Mouse (Mus musculus) stomach, embryonic 14.5 days (tissue): ENCODE results near the gene Nek2. TPM values are rescaled to one million over a fixed set of nuclear protein-coding genes. Genes with fewer than 3 reads are reported as not detected.

Source experiments
- ATAC-seq: fragments of 200-750 bp; cut with Nextera tagmentation; 2 replicates; pipeline ENCODE4 v1.8.0; 2017; ENCODE audit warnings: low read depth, moderate TSS enrichment; ENCODE audit not compliant: insufficient number of reproducible peaks, insufficient read depth, low FRiP score
- H3K27ac ChIP-seq: fragments of 300-500 bp; sonication (generic); 2 replicates; pipeline ENCODE4 v1.5.1; 2014; ENCODE audit warnings: mild to moderate bottlenecking, low read length, moderate library complexity, mixed read lengths
- H3K27me3 ChIP-seq: fragments of 300-500 bp; sonication (generic); 2 replicates; pipeline ENCODE4 v1.6.1; 2014; ENCODE audit warnings: low read length, control low read depth, mixed read lengths; ENCODE audit not compliant: control insufficient read depth, insufficient read depth
- H3K36me3 ChIP-seq: fragments of 300-500 bp; sonication (generic); 2 replicates; pipeline ENCODE4 v1.6.1; 2014; ENCODE audit warnings: mild to moderate bottlenecking, control low read depth, low read length, moderate library complexity, mixed read lengths; ENCODE audit not compliant: control insufficient read depth, insufficient read depth
- H3K4me1 ChIP-seq: fragments of 300-500 bp; sonication (generic); 2 replicates; pipeline ENCODE4 v1.6.1; 2014; ENCODE audit warnings: low read length, control low read depth, mixed read lengths; ENCODE audit not compliant: control insufficient read depth, insufficient read depth
- H3K4me2 ChIP-seq: fragments of 300-500 bp; sonication (generic); replicated peaks from 2 replicates; pipeline ENCODE4 v1.6.1; 2014; ENCODE audit warnings: low read depth, low read length, control low read depth
- H3K4me3 ChIP-seq: fragments of 300-500 bp; sonication (generic); 2 replicates; pipeline ENCODE4 v1.5.1; 2014; ENCODE audit warnings: low read depth, low read length, control low read depth
- H3K9ac ChIP-seq: fragments of 300-500 bp; sonication (generic); replicated peaks from 2 replicates; pipeline ENCODE4 v1.6.1; 2014; ENCODE audit warnings: low read depth, mild to moderate bottlenecking, control low read depth, low read length, moderate library complexity, mixed read lengths
- H3K9me3 ChIP-seq: fragments of 300-500 bp; sonication (generic); 2 replicates; pipeline ENCODE4 v1.6.1; 2016; ENCODE audit warnings: low read depth, low read length, control low read depth; ENCODE audit not compliant: control insufficient read depth
- WGBS: fragments of 180-500 bp; shearing (Covaris S2); extraction: QIAGEN DNeasy Blood & Tissue Kit; methylation state at CpG from one replicate; pipeline ENCODE4 v1.1.7; 2014; 5-methylcytosine and 5-hydroxymethylcytosine counted together
- polyA plus RNA-seq: library from polyadenylated mRNA; unstranded; fragments of >200 nt; fragmentation: Nextera tagmentation; extraction: Ambion mirVana; gene quantifications from 2 replicates; pipeline ENCODE4 v1.2.1, GENCODE M21; 2014

The Nek2 gene
- polyA plus RNA-seq, 1 experiment from 2014 or later: 31.0 TPM

DNA sequence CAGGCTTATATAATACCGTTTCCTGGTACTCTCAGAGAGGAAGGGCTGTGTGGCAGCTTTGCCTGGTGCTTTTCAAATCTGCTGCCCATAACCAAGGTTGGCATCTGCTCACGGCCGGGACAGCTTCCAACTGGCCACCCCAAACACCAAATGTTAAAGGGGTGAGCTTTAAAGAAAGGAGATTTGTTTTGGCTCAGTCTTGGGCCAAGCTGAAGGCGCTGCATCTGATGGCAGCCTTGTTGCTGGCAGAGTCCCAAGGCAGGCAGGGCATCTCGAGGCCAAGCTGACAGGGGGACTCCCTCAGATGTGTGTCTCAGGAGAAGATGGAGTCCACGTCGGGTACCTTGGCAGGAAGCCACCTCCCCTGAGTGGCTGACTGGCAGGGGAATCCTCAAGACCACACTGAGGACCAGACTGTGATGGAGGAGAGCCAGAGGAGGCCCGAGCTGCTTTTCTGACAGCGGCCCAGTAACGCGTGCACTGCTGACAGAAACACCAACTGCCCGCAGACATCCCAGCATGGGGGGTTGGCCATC is 12.5 kb upstream of the Nek2 start:
- Histone ChIP-seq H3K36me3 (no peaks in the 10 kb centered on the region), H3K27me3 (no peaks in the 10 kb centered on the region), H3K9me3 (no peaks in the 10 kb centered on the region), H3K4me2 (no peak overlapping the region), H3K9ac (no peak overlapping the region), H3K4me3 (no peak overlapping the region), H3K27ac (no peak overlapping the region), H3K4me1 (no peaks in the 10 kb centered on the region)
- ATAC-seq: peak; percentile 65; the same call in 1 of the 2 replicates
- 67% methylated on average over 12 of the region's 12 CpGs for WGBS

DNA sequence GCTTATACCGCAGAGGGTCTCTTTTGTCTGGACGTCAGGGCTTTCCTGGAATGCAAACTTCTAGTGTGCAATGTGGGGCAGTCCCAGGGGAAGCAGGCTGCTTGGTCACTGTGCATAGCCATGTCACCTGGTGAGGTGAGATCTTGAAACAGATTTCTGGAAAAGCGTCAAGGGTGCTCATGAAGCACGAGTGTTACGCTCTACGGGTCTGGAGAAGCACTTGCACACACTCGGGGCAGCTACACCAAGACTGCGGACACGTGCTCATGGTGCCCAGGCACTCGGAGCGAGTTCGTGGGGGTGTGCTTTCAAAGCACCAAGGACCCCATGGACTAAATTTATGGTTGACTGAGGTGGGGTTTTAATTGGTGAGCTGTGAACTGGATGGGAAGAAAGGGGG is 9.5 kb upstream of the Nek2 start:
- Histone ChIP-seq H3K27ac (no peak overlapping the region), H3K9ac (no peak overlapping the region), H3K36me3 (no peaks in the 10 kb centered on the region), H3K4me1 (no peaks in the 10 kb centered on the region), H3K9me3 (no peaks in the 10 kb centered on the region), H3K4me3 (no peak overlapping the region), H3K27me3 (no peaks in the 10 kb centered on the region), H3K4me2 (no peak overlapping the region)
- ATAC-seq: no peak
- WGBS: 87% methylated on average over 12 of the region's 12 CpGs

DNA sequence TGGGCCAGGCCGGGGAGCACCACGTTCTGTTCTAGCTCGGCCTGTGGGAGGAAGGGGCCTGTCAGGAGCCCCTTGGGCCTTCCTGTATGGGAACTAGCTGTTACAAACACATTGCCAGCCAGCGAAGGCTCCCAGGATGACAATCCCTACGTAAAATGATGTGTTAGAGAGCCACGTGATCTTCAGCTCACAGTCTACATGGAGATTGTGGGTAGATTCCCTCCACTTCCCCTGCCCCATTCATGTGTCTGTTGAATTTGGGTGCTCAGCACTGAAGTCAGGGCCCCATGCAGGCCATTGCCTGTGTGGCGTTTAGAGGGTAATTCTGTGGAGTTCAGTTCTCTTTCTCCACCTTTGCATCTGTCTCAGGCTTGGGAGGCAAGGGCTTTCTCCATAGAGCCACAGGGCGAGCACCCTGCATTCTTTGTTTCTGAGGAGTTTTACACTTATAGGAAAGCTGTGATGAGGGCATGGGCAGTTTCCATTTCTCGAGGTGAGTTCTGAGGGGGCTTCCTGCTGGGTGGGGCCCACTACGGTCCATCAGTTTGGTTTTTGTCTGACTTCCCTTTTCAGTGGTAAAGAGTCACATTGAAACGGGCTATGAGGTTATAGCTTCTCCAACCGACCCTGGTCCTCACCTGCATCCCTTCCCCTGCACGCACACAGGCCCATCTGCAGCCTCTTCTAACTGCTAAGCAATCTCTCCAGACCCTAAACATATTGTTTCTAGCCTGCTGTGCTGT is 8.1 kb upstream of the Nek2 start:
- ATAC-seq: no peak
- H3K27me3 ChIP-seq: no peaks in the 10 kb centered on the region
- H3K9me3 ChIP-seq: no peaks in the 10 kb centered on the region
- no peaks in the 10 kb centered on the region for H3K36me3 ChIP-seq
- no peak overlapping the region for H3K4me3 ChIP-seq
- H3K4me2 ChIP-seq: no peak overlapping the region
- no peaks in the 10 kb centered on the region for H3K4me1 ChIP-seq
- WGBS: 85% methylated on average over 13 of the region's 13 CpGs
- no peak overlapping the region for H3K9ac ChIP-seq
- H3K27ac ChIP-seq: no peak overlapping the region

DNA sequence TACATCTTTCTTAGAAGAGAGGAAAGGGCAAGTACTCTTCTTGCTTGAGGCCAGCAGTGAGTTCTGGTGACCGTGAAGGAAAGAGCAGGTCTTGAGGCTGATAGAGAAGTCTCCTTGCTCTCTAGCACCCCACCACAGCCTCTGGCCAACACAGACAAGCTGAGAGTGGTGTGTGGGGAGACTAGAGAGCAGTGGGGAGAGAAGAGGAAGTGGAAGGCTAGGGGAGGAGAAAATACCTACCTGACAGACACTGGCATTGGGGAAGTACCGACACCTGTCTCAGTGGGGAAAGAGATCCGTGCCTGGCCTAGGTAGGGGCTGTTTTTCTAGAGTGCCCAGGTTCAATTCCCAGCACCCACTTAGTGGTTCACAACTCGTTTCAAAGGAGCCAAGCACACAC is 7.0 kb upstream of the Nek2 start:
- WGBS: 84% methylated on average over 4 of the region's 4 CpGs
- no peak overlapping the region for H3K27ac ChIP-seq
- H3K9me3 ChIP-seq: no peaks in the 10 kb centered on the region
- no peaks in the 10 kb centered on the region for H3K27me3 ChIP-seq
- H3K36me3 ChIP-seq: no peaks in the 10 kb centered on the region
- H3K9ac ChIP-seq: no peak overlapping the region
- no peak overlapping the region for H3K4me3 ChIP-seq
- ATAC-seq: no peak
- H3K4me1 ChIP-seq: no peaks in the 10 kb centered on the region
- H3K4me2 ChIP-seq: no peak overlapping the region

DNA sequence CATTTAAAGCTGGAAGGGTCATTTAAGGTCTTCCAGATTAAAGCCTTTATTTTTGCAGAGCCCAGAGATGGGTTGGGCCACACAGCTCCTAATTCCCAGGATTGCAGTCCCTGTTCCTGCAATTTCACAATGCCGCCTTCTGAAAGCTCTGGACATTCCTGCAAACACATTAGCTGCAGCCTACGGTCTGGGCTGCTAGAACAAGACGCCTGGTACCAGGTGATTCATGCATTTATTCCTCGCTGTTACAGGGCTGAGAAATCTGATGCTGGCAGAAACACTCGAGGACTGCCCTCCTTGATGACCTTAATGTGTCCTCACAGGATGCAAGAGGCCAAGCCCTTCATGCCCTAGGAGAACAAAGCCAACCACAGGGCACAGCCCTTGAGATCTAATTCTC is 6.3 kb upstream of the Nek2 start:
- Histone ChIP-seq H3K4me2 (no peak overlapping the region), H3K4me1 (no peaks in the 10 kb centered on the region), H3K9me3 (no peaks in the 10 kb centered on the region), H3K27me3 (no peaks in the 10 kb centered on the region), H3K36me3 (no peaks in the 10 kb centered on the region), H3K4me3 (no peak overlapping the region), H3K9ac (no peak overlapping the region), H3K27ac (no peak overlapping the region)
- ATAC-seq: no peak
- 36% methylated on average over 5 of the region's 5 CpGs for WGBS

DNA sequence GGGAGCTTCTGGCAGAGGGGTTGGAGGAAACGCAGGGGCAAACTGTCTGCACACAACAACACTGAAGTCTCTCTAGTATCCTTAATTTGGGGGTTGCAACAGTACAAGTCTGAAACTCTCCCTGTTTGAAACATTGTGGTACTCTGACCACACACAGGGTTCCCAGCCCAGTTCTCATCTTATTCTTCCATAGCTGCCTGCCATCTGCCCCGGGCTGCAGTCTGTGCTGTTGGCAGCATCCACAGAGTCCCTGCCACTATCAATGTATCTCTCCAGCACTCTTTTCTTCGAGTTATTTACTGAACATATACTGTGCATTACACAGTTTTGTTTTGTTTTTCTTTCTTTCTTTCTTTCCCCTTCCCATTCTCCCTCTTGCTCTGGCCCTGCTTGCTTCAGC is 4.6 kb upstream of the Nek2 start:
- H3K4me3 ChIP-seq: no peak overlapping the region
- H3K4me1 ChIP-seq: no peaks in the 10 kb centered on the region
- H3K9ac ChIP-seq: no peak overlapping the region
- ATAC-seq: no peak
- 77% methylated on average over 3 of the region's 3 CpGs for WGBS
- H3K27ac ChIP-seq: no peak overlapping the region
- no peaks in the 10 kb centered on the region for H3K27me3 ChIP-seq
- H3K9me3 ChIP-seq: no peaks in the 10 kb centered on the region
- H3K36me3 ChIP-seq: no peaks in the 10 kb centered on the region
- H3K4me2 ChIP-seq: no peak overlapping the region

DNA sequence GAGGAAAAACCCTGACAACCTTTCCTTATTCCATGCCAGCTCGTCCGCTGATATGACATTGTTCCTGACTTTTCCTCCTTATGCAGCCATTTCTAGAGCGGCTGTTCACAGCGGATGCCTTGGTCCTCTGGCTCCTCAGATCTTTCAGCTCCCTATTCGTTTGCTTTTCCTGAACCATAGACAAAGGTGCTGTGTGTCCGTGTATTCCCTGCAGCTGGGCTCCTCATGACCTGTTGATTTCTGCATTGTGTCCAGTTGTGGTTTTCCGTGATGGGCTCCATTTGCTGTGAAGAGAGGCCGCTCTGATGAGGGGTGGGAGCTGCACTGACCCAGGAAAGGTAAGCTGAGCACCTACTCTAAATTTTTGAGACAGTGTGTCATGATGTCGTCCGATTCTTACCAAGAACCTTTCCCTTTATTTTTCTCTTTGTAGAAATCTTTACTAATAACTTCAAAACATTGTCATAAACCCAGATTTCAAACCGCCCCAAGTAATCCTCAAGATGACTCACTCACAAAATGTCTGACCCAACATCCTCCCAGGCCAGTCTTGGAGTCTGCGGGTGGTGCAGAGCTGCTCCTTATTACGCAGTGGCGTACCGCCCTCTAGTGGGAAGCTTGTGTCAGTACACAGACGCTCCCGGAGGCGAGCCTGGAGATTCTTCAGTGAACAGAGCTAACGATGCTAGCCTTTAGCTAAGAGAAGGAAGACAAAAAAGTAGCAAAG is 3.7 kb upstream of the Nek2 start:
- H3K9ac ChIP-seq: no peak overlapping the region
- H3K27me3 ChIP-seq: no peaks in the 10 kb centered on the region
- H3K9me3 ChIP-seq: no peaks in the 10 kb centered on the region
- peak; percentile 70; the same call in 1 of the 2 replicates for ATAC-seq
- H3K27ac ChIP-seq: no peak overlapping the region
- no peak overlapping the region for H3K4me2 ChIP-seq
- 33% methylated on average over 19 of the region's 19 CpGs for WGBS
- H3K4me1 ChIP-seq: peaks cover 5% of the 10 kb centered on the region
- H3K4me3 ChIP-seq: no peak overlapping the region
- H3K36me3 ChIP-seq: no peaks in the 10 kb centered on the region

DNA sequence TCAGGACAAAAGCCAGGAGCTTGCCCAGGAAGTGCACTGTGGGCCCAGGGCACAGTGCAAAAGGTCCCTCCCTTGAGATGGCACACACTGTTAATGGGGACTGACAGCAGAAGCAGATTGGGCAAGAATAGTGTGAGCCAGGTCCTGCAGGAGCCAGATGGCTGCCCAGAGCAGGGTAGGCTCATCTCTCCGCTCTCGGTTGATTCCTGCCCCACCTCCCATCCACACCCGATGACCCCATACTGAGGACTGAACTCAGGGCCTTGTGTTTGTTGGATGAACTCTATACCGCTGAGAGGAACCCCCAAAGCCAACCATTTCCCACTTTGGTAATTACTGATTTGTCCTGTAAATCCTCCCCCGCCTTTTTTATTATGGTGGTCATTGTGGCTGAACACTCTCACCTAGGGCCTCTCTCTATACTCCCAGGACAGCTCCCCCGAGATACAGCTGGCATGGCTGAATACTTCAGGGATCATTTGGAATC is 3.1 kb upstream of the Nek2 start:
- ATAC-seq: no peak
- H3K4me2 ChIP-seq: no peak overlapping the region
- no peaks in the 10 kb centered on the region for H3K27me3 ChIP-seq
- H3K27ac ChIP-seq: no peak overlapping the region
- H3K4me3 ChIP-seq: no peak overlapping the region
- no peaks in the 10 kb centered on the region for H3K9me3 ChIP-seq
- 36% methylated on average over 6 of the region's 6 CpGs for WGBS
- no peaks in the 10 kb centered on the region for H3K36me3 ChIP-seq
- no peak overlapping the region for H3K9ac ChIP-seq
- H3K4me1 ChIP-seq: peaks cover 5% of the 10 kb centered on the region
